Mouse (Mus musculus) cerebellum, adult 18-20 months (tissue): Measurements from ENCODE around the gene Cfap43.
"Not testable (repeated sequence)": the region's sequence is repeated elsewhere in the genome, so short reads cannot be mapped to it uniquely, and the experiment has no call there.

Experiments used
- DNase-seq, 2 experiments: peaks; one replicate each; pipeline ENCODE4 v3.0.0; 2021

Cfap43 gene

DNA sequence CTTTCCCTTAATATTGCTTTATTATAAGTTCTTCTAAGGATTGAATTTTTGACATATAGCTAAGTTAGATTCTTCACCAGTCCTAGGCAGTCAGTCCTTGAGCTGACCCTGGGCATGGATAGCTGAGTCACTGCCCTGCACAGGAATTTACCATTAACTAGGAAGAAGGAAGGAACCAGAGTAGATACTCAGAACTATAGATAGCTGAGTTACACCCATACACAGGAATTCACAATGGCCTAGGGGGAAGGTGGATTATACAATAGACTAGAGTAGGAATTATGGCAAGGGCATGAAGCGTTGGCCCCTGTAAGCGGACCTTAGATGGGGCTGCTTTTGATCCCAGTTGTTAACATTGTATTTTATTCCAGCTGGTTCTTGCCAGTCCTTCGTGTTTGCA is 67.0 kb downstream of the Cfap43 start:
- not testable (repeated sequence) for DNase-seq

DNA sequence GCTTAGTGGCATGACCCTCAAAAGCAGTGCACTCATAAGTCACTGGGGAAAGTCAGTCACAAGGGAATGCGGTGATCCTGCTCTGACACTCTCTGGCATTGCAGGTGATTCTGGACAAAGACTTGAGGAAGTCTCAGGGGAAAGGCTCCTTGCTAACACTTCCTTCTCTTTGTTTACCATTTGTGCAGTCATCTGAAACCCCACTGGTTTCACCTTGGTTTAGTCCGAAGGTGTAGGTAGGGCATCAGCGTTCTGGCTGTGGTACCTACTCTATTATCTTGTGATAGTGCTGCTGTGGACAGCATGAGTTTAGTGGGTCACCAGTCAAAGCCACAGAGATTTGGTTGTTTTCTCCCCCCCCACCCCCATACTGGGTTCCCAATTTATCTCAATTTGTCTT is 69.4 kb downstream of the Cfap43 start:
- DNase-seq, result no peak

DNA sequence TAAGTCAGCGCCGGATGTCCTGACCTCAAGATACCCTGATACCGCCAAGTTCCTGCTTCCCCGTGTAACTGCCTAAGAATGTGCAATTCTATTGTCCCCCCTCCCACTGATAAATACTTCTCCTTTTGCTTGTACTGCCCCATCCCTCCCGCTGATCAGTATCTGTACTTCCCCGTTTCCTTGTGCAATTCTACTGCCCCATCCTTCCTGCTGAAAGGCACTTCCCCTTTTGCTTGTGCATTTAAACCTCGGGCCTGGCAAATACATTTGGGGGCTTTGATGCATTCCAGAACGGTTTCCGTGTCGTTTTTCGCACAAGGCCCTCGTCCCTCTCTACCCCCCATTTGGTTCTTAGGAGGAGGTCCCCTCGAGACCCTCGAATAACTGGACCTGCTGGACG is 77.9 kb downstream of the Cfap43 start:
- DNase-seq, result not testable (repeated sequence)

DNA sequence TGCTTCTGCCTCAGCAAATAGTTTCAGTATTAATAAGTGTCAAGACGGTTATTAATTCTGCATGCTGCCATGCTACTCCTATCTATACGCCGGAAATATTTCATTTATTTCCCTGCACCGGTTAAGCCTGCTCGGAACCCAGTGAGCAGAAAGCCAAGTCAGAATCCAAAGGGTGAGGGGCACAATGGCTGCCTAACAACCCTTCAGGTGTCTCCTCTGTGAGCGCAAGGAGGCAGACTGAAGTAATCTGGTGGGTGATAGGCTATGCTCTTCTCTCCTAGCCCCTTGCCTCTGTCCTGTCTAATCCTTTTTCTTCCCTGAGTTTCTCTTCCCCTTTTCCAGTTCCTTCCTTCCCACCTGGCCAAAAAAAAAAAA is 81.6 kb downstream of the Cfap43 start:
- no peak for DNase-seq

DNA sequence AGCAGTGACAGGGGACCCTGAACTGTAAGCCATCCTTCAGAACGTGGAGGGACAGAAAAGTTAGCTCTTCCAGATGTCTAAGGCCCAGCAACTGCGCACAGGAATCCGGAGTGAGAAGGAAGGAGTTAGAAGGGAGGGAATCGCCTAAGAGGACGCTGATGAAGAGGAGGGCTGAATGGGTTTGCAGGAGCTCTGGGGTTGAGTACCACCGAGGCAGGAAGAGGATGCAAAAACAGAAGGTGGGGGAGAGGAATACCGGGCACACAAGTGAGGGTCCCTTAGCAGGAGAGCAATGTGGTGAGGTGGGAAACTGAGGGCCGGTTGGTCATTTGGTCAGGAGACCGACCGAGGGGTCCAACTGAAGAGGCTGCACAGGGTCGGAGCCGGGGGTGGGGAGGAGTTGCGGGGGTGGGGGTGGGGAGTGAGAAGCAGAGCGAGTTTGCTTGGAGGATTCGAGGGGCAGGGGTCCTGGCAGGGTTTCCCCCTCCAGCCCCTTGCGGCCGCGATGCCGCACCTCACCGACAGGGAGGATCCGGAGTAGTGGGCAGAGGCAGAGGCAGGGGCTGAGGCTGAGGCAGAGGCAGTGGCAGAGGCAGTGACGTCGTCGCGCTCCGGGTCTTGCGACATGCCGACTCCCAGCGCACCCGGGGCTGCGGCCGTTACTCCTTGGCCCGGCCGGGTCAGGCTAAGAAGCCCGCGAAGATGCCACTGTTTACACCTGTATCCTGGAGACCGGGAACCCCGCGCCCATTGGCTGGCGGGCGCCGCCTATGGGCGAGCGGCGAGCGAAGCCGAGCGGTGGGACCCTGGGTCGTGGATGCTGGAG is 82.2 kb downstream of the Cfap43 start:
- peak; percentile 28 to 52 for DNase-seq

DNA sequence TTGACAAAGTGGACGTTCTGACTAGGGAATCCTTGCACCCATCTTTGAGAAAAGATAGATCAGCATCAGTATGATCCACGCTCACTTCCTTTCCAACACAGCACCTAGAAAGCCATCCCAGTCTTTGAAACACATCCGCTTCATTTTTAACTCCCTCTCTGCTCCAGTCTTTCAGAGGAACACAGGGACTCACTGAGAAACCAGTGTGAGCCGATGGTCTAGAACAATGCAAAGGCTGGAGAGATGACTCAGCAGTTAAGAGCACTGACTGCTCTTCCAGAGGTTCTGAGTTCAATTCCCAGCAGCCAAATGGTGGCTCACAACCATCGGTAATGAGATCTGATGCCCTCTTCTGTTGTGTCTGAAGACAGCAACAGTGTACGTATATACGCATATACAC is 83.3 kb downstream of the Cfap43 start:
- no peak for DNase-seq

DNA sequence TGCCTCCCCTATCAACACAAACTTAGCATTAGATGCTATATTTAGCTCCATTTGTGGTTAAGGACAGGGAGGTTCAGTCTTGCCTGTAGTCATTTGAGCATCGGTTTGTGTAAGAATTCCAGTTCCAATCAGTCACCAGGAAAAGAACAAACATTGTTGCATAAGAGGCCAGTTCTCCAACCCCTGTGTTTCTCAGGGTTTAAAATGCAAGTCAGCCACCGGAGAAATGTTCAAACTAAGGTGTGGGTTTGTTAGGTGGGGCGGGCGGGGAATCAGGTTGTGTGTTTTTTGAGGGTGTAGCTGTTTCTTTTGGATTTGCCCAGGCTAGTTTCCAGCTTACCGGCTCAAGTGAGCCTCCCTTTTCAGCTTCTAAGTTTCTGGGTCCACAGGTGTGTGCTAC is 84.5 kb downstream of the Cfap43 start:
- DNase-seq, result no peak

DNA sequence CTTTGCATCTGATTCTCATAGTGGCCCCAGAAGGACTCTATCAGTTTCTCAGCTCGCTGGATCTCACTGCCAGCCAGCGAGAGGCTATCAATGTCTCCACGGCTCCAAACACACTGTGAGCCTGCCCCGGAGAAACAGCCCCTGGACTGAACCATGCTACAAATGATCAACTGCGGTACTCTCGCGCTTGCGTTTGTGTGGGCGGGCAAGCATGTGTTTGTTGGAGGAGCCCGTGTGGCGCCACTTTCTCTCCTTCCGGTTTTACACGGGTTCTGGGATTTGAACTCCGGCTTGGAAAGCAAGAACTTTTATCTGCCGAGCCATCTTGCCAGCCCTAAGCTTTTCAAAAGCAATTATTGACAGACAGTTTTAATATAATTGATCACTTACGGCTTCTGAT is 86.8 kb downstream of the Cfap43 start:
- DNase-seq, result no peak

DNA sequence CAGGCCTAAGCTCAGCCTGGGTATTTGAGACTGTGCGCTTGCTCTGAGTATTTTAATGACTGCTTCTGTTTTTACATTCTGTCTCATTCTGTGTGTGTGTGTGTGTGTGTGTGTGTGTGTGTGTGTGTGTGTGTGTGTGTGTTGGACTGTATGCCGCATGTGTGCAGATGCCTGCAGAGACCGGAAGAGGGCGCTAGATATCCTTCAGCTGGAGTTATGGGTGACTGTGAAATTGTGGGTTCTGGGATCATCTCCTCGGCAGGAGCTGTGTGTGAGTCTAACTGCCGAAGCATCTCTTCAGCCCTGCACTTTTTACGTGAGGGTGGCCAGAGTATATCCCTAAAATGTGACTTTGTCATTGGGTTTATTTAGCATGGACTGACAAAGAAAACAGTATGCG is 88.0 kb downstream of the Cfap43 start:
- no peak for DNase-seq

DNA sequence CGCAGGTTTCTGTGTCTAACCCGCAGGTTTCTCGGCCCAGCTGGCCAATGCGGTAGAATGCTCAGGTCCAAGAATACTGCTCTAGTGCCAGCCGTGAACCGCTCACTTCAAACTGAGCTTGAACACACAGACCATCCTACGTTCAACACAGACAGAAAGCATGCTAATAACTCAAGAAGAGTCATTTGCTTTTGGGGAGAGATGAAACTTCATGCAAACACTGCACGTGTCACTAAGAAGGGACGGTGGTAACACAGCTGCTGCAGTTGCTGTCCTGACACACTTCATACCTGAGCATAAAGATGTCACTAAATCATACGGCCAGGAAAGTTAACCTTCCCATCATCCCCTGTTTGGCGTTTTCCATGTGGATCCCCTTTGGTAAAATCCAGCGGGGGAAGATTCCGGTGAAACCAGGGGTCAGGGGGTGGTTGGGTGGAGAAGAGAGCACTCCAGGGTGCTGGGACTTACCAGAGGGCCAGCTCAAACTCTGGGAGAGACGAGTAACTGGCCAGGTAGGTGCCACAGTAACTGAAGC is 89.1 kb downstream of the Cfap43 start:
- DNase-seq, result no peak

DNA sequence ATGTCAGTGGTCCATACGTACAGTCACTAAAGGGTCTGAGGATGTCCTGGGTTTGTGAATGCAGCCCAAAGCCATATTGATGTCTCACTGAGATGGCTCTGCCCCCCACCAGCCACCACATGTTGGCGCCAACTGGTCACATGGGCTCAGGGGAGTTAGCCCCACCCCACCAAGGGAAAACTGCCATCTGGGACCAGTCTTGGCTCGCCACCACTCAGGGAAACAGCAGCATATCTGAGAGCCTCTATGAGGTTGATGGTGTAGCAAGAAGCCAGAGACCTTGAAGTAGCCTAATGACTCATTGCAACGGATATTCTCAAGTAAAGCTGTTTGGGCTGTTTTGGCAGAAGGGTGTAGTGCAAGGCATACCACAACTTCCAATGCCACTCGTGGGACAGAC is 95.1 kb downstream of the Cfap43 start:
- DNase-seq, result no peak

DNA sequence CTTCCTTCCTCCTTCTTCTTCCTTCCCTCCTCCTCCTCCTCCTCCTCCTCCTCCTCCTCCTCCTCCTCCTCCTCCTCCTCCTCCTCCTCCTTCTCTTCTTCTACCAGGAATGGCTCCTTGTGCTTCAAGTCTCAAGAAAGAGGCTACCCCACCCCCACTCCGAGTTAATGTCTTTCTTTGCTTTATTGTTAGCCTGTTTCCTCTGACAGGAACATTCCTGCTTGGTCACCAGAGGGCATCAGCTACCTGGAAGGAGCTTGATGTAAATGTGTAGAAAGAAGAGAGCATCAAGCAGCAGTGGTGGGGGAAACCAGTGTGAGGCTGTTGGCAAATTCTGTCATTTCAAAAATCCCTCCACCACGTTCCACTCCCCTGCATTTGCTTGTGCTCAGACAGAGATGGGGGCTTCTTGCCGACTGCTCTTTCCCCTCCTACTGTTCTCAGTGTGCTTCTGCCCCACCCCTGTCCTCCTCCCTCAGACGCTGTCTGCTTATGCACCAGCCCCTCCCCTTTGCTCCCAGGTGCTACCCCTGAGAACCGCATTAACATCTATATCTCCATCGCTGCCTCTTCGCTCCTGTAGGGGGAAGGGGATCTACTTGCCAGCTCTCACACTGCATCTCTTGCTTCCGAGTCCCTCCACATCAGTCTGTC is 96.8 kb downstream of the Cfap43 start:
- DNase-seq, result no peak

DNA sequence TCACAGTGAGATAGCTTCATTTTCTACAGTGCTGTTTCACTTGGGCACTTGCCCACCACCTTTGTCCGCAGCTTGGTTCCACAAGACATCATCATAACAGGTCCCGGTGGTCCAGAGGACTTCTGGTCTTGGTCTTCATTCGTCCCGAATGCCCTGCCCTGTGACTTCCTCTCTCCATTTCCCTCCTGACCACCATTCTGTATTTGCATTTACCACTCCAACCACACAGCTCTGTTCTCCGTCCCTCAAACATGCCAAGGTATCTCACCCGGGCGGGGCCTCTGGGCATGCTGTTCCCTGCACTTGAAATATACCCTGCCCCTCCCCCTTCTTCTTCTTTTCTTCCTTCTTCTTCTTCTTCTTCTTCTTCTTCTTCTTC is 97.6 kb downstream of the Cfap43 start:
- no peak for DNase-seq

DNA sequence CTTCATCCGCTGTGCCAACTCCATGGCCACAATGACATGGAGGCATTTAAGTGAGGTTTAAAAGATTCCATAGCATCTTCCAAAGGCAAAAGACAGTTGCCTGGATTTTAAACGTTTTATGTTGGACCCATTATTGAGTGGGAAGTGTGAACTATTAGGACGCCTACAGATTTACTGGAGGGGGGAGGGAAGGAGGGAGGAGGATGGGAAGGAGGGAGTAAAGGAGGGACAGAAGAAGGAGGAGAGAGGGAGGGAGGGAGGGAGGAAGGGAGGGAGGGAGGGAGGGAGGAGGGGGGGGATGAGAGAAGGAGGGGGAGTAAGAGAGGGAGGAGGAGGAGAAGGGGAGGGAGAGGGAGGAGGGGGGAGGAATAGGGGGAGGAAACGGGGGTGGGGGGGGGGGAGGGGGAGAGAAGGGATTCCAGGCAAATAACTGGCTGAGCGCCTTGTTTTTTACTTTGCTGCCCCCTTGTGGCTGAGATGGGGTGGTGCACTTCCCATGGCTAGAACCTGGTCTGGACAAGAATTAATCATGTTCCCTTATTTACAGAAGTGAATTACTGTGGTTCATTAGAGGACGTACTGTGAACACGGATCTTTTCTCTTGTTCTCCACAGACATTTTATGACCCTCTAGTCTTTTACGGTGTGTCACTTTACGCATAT is 98.1 kb downstream of the Cfap43 start:
- peak; percentile 64 to 77 for DNase-seq

DNA sequence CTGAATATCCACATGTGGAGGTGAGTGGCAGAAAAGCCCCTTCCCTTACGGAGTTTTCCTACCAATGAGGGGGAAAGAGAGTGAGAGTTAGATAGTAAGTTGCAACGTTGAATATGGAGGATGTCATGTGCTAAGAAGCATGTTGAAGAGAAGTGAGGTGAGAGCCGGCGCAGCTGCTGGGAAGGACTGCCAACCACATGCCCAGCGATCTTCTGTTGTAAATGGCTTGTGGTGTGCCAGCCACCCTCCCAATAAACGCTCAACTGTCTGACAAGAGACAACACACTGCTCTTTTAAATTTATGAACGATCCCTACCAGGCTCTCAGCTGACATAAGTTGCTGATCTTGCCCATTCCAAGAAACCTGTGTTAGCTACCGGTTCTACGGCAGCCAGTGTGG is 101.4 kb downstream of the Cfap43 start:
- no peak for DNase-seq

DNA sequence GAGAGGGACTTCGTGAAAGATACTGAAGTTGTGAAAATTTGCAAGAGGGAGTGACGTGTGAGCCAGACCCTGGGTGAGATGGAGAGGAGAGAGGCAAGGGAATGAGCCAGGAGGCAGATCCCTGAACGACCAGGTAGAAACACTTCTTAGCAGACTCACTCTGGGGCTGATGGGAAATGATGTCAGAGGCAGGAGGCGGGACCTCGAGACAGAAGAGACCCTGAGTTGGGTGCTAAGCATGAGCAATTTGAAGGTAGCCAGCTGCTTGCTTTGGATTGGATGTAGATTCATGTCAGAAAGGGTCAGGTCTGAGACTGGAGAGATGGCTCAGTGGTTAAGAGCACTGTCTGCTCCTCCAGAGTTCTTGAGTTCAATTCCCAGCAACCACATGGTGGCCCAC is 104.4 kb downstream of the Cfap43 start:
- DNase-seq, result no peak

DNA sequence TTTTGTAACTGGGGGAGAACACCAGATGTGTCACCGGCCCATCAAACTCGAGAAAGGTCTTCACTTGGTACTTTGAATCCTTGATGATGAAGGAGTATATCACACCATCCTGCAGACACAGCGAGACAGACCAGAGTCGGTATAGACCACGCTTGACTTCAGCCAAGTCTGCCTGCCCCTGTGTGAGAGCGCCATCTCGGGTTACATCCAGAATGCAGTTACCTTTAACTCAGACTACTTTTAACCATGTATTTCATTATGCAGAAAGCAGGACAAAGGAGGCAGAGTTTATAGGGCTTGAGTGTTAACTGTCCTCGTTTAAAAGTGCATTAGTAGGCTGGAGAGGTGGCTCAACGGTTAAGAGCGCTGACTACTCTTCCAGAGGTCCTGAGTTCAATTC is 107.0 kb downstream of the Cfap43 start:
- DNase-seq, result no peak

DNA sequence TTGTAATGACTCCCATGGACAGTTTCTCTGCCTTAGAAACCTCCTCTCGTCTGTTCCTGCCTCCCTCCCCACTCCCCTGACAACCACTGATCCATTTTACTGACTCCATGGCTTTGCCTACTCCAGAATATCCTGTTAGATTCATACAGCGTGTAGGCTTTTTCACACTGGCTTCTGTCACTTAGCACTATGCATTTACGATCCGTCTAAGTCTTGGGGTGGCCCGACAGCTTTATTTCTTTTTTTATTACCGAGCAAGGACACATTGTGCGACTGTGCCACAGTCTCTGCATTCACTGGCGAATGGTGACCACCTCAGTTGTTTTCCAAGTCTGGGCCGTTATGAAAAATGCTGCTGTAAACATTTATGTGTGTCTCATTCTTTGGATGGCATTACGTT is 120.5 kb downstream of the Cfap43 start:
- DNase-seq, result no peak

DNA sequence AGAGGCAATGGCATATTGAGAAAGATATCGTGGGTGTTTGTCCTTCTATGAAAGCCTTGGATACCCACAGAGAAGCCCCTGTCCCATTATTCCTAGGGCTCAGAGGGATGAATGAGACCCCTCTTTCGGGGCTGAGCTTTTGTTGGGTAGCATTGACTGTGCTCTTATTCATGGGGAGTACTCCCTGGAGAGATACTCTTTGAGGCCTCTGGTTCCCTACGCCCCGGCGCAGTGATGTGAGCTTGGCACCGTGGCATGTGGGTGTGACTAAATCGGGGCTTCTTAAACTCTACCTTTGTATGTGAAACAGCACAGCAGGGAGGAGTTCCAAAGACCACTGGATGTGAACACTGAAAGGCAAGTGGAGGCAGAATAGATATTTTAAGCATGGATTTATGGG is 122.4 kb downstream of the Cfap43 start:
- no peak for DNase-seq

DNA sequence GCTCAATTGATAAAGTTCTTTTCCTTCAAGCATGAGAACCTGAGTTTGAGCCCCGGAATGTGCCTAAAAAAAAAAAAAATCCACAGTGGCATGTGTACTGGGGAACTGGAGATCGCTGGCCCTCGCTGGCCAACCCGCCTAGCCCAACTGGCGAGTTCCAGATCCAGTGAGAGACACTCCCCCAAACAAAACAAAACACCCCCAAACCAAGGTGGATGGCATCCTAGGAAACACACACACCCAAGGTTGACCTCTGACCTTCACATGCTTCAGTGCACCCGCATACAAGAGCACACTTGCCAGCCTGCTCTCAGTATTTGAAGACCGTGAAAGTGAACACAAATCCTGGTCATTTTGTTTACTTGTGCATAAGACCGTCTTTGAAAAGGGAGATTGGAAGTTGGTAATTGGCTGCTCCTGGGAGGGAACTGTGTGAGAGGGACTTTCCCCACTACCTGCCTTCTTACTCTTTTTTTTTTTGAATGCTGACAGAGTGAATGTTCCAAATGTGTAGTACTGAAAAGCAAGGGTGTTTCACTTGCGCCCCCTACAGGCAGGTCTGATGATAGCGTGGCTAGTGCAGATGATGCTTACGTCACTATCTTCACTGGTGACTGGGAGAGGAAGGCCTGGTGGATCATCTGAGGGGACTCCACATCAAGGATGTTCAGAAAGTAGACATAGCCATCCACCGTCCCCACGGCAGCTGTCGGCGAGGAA is 123.9 kb downstream of the Cfap43 start:
- DNase-seq, result peak; percentile 41 to 63

DNA sequence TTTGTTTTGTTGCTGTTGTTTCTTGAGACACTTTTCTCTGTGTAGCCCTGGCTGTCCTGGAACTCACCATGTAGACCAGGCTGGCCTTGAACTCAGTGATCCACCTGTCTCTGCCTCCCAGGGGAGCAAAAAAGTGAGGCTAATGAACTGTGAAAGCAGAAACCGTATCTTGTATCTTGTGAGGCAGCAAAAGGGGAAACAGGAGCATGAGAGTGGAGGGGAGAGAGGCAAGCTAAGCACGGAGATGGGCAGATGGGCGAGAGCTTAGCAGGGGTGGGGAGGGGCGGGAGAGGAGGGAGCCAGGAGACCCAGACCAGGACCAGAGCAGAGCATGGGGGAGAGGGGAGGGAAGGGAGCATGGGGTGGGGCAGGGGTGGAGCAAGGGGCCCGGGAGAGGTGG is 124.8 kb downstream of the Cfap43 start:
- DNase-seq, result no peak

DNA sequence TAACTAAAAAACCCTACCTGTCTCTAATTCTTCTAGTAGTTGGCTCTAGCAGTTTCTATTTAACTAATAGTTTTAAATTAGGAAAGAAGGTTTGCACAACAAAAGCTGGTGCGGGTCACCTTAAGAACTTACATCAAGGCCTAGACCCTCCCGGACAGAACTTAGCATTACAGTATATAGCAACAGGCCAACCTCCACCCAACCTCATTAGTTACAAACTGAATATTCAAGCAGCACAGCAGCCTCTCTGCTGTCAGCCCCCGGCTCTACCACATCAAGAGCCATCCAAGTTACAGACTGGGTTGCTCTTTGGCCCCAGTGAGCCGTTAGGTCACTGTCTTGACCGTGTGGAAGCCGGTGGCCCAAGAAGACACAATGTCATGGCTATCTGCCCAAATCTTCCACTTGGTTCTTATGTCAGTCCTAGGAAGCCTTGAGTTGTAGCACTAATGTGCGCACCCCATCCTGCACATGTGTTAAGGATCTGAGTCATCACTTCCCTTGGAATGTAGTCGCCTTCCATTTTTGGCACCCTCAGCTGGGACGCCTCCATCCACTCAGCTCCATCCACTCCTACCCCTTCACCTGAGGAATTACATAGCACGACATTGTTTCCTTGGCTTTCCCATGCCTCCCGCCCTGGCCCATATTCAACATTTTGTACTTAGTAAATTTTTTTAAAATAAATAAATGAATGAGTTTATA is 128.6 kb downstream of the Cfap43 start:
- no peak for DNase-seq

DNA sequence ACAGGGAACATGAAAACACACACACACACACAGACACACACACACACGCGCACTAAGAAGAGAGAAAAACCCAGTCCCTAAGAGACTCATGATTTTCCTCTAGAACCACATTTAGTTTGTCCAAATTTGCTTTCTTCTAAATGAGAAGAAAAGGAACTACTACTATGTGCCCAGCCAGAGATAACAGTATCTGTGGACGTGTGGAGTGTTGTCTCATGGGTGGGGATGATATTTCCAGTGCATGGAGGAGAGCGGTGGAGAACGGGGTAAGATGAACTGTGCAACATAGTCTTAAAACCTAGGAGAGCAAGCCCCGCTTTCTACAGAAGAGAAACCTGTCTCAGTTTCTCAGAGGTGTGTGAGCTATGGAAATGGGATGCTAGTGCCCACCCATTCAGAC is 135.2 kb downstream of the Cfap43 start:
- DNase-seq, result no peak
